Mouse (Mus musculus): ENCODE results near the gene Olfr1233.

The Olfr1233 gene

DNA sequence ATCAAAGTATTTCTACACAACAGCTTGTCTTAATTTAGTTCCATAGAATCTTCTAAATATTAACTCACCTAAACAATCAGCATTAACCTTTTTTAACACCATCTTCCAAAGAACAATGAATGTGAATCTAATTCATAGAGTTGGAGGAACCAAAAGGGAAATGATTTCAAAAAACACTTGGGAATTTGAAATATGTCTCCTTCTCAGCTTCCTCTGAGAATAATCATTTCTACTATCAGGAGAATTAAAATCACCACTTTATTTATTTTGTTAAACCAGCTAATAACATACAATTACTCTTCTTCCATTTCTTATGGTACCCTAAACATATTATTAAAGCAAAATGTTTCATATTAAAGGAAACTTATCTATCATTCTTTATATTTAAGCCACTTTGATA, at the start of gene Olfr1233:
Olfr1233 (minus strand) TSS at position 101 of the 400 bp plus-strand sequence.
- in situ Hi-C loops (cut with MboI, MseI) = no loop called here

DNA sequence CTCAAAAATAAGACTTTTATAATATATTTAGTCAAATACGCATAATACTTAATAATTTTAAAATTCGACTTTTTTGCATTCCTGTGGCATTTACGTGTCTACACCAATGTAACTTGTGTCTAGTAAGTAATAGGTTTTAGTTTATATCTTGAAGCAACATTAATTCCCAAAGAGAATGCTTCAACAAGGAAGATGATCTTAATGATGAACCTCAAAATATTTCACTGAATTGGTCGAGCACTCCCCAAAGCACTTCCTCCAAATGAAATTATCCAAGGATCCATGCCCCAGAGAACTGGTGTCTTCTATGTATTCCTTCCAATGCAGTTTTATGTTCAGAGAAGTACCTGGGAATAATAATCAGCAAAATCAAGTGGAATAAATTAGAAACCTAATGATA, 22.6 kb upstream of the Olfr1233 start, which contains the start of gene Olfr1234:
Olfr1234 (minus strand) TSS at position 101 of the 400 bp plus-strand sequence.
- in situ Hi-C loops (cut with MboI, MseI) = no loop called here

DNA sequence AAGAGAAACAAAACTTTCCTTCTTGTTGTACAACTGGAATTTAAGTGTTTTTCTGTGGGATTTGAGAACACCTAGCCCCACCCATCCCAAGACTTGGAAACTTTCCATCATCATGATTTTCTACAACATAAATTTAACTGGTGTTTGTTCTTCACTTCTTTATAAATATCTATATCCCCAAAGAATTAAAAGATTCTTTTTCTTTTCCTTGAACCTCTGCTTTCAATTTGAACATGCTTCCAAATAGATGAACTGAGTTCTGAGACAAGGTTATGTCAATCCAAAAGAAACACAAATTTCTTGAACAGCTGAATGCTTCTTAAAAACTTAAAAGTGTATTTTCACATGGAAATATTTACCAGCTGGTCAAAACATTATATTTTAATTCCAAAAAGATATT, 12.6 kb downstream of the Olfr1233 start, which contains the start of gene Olfr1232:
Olfr1232 (minus strand) TSS at position 101 of the 400 bp plus-strand sequence.
- in situ Hi-C loops (cut with MboI, MseI) = no loop called here

DNA sequence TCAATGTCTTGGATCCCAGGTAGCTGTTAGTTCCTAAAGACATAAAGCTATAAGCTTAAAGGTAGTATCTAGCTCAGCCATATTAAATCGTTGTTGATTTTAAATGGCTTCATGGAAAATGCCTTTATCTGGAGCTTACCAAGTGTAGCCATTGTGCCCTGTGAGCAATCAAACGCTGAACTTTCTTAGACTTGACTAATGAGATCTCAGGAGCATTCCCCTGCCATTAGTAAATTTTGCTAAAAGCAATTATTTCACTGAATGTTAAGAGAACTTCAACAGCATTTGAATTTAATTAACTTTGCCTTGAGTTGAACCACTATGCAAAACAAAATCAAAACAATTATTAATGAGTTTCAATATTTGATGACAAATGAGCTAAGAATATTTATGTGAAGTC, 35.2 kb downstream of the Olfr1233 start, which contains the start of gene Olfr1231:
Olfr1231 (minus strand) TSS at position 101 of the 400 bp plus-strand sequence.
- in situ Hi-C loops (cut with MboI, MseI) = no loop called here

DNA sequence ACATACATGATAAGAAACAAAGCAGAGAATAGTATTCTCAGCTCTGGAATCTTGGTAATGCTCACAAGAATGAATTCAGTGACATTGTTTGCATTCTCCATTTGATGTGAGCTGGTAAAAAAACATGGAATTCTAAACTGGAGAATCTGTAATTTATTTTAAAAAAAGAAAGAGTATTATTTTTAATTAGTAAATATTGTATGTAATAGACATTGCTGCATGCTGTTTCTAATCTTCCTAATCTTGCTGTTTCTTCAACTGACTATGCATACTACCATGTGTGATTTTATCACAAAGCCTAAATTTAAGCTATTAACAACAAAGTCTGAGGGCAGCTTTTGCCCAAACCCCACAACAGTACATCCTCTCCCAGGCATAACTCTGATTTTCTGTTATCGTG, 45.0 kb downstream of the Olfr1233 start, which contains the start of gene Olfr1230:
Olfr1230 (minus strand) TSS at position 101 of the 400 bp plus-strand sequence.
- in situ Hi-C loops (cut with MboI, MseI) = no loop called here

DNA sequence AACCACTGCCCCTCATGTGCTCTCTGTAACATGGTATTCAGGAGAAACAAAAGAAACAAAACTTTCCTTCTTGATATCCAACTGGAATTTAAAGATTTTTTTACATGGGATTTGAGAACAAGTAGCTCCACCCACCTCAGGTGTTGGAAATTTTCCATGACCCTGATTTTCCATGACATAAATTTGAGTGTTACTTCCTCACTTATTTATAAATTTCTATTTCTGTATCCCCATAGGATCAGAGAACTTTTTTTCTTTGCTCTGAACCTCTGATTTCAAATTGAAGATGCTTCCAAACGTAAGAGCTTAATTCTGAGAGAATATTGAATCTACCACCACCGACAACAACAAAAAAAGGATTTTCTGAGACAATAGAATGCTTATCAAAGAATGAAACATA, 54.3 kb downstream of the Olfr1233 start, which contains the start of gene Olfr1229:
Olfr1229 (minus strand) TSS at position 101 of the 400 bp plus-strand sequence.
- in situ Hi-C loops (cut with MboI, MseI) = no loop called here

Data from T-helper 2 cell (primary cell).